Mouse (Mus musculus): ENCODE measurements around the gene Slc35e4.

GRCm38 (mm10) chr11:3893970-3894369 lies 20.5 kb downstream of the Slc35e4 start:
- no peak for TF ChIP-seq CTCF (IDR thresholded peaks at IDR 0.05; ENCODE audit: low read depth)
- no peak for TF ChIP-seq EP300 (optimal IDR thresholded peaks at IDR 0.05)
